Mouse (Mus musculus) myocyte (in vitro differentiated cells): ENCODE data around the gene Ets1.

Source experiments
- E2F4 ChIP-seq: IDR thresholded peaks from one replicate; pipeline ENCODE4 v1.6.1; 2011; ENCODE audit warnings: mild to moderate bottlenecking, control low read depth, moderate library complexity; ENCODE audit not compliant: insufficient read depth
- POLR2A ChIP-seq: IDR thresholded peaks from one replicate; pipeline ENCODE4 v1.6.1; 2011; ENCODE audit warnings: low read depth, mild to moderate bottlenecking, control low read depth, moderate library complexity; ENCODE audit not compliant: insufficient read length
- POLR2AphosphoS2 ChIP-seq: IDR thresholded peaks from one replicate; pipeline ENCODE4 v1.6.1; 2011; ENCODE audit warnings: low read depth, control low read depth; ENCODE audit not compliant: insufficient read length
- USF1 ChIP-seq: IDR thresholded peaks from one replicate; pipeline ENCODE4 v1.6.1; 2011; ENCODE audit warnings: low read depth, mild to moderate bottlenecking, control low read depth, moderate library complexity

GRCm38 (mm10) chr9:32617430-32617768, 18.6 kb upstream of the Ets1 start:
- TF ChIP-seq POLR2A (no peak), USF1 (no peak), E2F4 (no peak), POLR2AphosphoS2 (no peak)
